Comparison of ENCODE assay signal across 9 mouse cellular contexts in genomic region chr19:42659354-42660243, GRCm38 (mm10). TPM values are rescaled to one million over a fixed set of nuclear protein-coding genes. Genes with fewer than 3 reads are reported as not detected.
DNase-seq lines count a peak whose midpoint lies in the region; ATAC-seq and TF ChIP-seq lines count a peak whose summit lies in the region.
"Had no signal": no experiment of that assay in that cellular context is flagged by ENCODE, and none has a peak within 500 bp of the region (broad histone marks: within the 10 kb centered on the region; RNA-seq: fewer than 3 reads in every experiment).

No protein-coding gene starts in this region.

- TF ChIP-seq POLR2A in lung, adult 2 months (IDR thresholded peaks at IDR 0.05; ENCODE audit: borderline replicate concordance, extremely low read depth, low read depth, low read length): no peak; the same call in 1 of the 2 replicates
- TF ChIP-seq POLR2A in small intestine, adult 2 months (IDR thresholded peaks at IDR 0.05; ENCODE audit: low read depth, low read length): no peak

- ATAC-seq in heart, embryonic 11.5 days (replicated peaks; ENCODE audit: insufficient number of reproducible peaks, low FRiP score, low TSS enrichment): no peak
- peak; percentile 79 for ATAC-seq in hindbrain, postnatal 0 days

- no peaks in the 10 kb centered on the region for H3K36me3 ChIP-seq in heart, embryonic 11.5 days (ENCODE audit: control insufficient read depth, insufficient read depth, low read length)
- no peaks in the 10 kb centered on the region for H3K36me3 ChIP-seq in hindbrain, postnatal 0 days (ENCODE audit: insufficient read depth, low read length)
- no peaks in the 10 kb centered on the region for H3K36me3 ChIP-seq in small intestine, adult 2 months (ENCODE audit: control insufficient read depth, insufficient read depth, low read length)

- WGBS in heart, embryonic 11.5 days (ENCODE audit: insufficient replicate concordance): 65% methylated on average over 21 of the region's 21 CpGs
- WGBS in hindbrain, postnatal 0 days: 21% methylated on average over 21 of the region's 21 CpGs
- 34% methylated on average over 21 of the region's 21 CpGs for WGBS in lung, adult 2 months
- 51% methylated on average over 21 of the region's 21 CpGs for WGBS in small intestine, adult 2 months

- no peak overlapping the region for H3K9ac ChIP-seq in heart, embryonic 11.5 days (ENCODE audit: low read depth, low read length)
- no peak overlapping the region for H3K9ac ChIP-seq in hindbrain, postnatal 0 days (replicated peaks; ENCODE audit: low read length)

- no peak overlapping the region for H3K4me3 ChIP-seq in heart, embryonic 11.5 days (ENCODE audit: low read depth, low read length)
- no peak overlapping the region for H3K4me3 ChIP-seq in hindbrain, postnatal 0 days (ENCODE audit: low read length)
- no peak overlapping the region for H3K4me3 ChIP-seq in lung, adult 2 months (replicated peaks; ENCODE audit: extremely low read depth, low read depth, low read length)
- no peak overlapping the region for H3K4me3 ChIP-seq in small intestine, adult 2 months (ENCODE audit: low read depth, low read length)

- TF ChIP-seq CTCF in hindbrain, postnatal 0 days (IDR thresholded peaks at IDR 0.05; ENCODE audit: low read depth): no peak
- no peak for TF ChIP-seq CTCF in lung, adult 2 months (IDR thresholded peaks at IDR 0.05; ENCODE audit: insufficient read depth, low read length)
- no peak for TF ChIP-seq CTCF in small intestine, adult 2 months (IDR thresholded peaks at IDR 0.05; ENCODE audit: extremely low read depth, insufficient read length, insufficient replicate concordance, low read depth, low read length)

- DNase-seq in heart, adult 18-20 months: peak; percentile 94 to 95
- DNase-seq in cerebellum, adult 18-20 months: peak; percentile 27 to 34
- peak; percentile 36 to 52 for DNase-seq in frontal cortex, postnatal 10 days (ENCODE audit: low spot score in 2 of 2)
- peak; percentile 69 for DNase-seq in hindbrain, postnatal 0 days (ENCODE audit: low spot score)
- DNase-seq in lung, adult 2 months: peak; percentile 50
- no peak for DNase-seq in thymus, postnatal 36 days

- peaks cover 6% of the 10 kb centered on the region; the same call in 1 of the 2 replicates for H3K27me3 ChIP-seq in heart, embryonic 11.5 days (ENCODE audit: control insufficient read depth, insufficient read depth, low read length)
- H3K27me3 ChIP-seq in hindbrain, postnatal 0 days (ENCODE audit: insufficient read depth, low read length): no peaks in the 10 kb centered on the region
- H3K27me3 ChIP-seq in small intestine, adult 2 months (ENCODE audit: control insufficient read depth, insufficient read depth, low read length): no peaks in the 10 kb centered on the region

- H3K4me2 ChIP-seq in heart, embryonic 11.5 days: no peak overlapping the region
- H3K4me2 ChIP-seq in hindbrain, postnatal 0 days (ENCODE audit: low read depth, low read length): no peak overlapping the region

- H3K9me3 ChIP-seq in heart, embryonic 11.5 days (replicated peaks; ENCODE audit: control insufficient read depth, low read length): no peaks in the 10 kb centered on the region
- no peaks in the 10 kb centered on the region for H3K9me3 ChIP-seq in hindbrain, postnatal 0 days (ENCODE audit: low read length)

- no peak overlapping the region for H3K27ac ChIP-seq in heart, embryonic 11.5 days (ENCODE audit: low read depth, low read length)
- no peak overlapping the region for H3K27ac ChIP-seq in hindbrain, postnatal 0 days
- H3K27ac ChIP-seq in small intestine, adult 2 months (ENCODE audit: insufficient read depth, low read depth, low read length): peak overlapping the region; percentile 35; the same call in 1 of the 2 replicates

- peaks cover 16% of the 10 kb centered on the region for H3K4me1 ChIP-seq in heart, embryonic 11.5 days (ENCODE audit: control insufficient read depth, insufficient read depth, low read length)
- H3K4me1 ChIP-seq in hindbrain, postnatal 0 days (ENCODE audit: insufficient read depth, low read length): peaks cover 9% of the 10 kb centered on the region; the same call in 1 of the 2 replicates
- H3K4me1 ChIP-seq in lung, adult 2 months (ENCODE audit: control insufficient read depth, insufficient read depth, low read length): peaks cover 10% of the 10 kb centered on the region; the same call in 1 of the 2 replicates
- H3K4me1 ChIP-seq in small intestine, adult 2 months (ENCODE audit: control insufficient read depth, insufficient read depth, insufficient read length, low read length): no peaks in the 10 kb centered on the region

RNA-seq across cellular contexts. Expression of gene Loxl4, which starts 47.0 kb away (rescaled TPM):
- under 1 TPM; 0.67 to 0.92 TPM for total RNA-seq in heart, adult 18-20 months (2021)
- polyA plus RNA-seq in heart, embryonic 11.5 days (2014; fragmentation: Nextera tagmentation; extraction: Ambion mirVana): 0.14 and 0.24 TPM in 2 replicates
- 0.72 and 0.78 TPM in 2 replicates for total RNA-seq in hindbrain, postnatal 0 days (2014; rRNA removed)
- polyA plus RNA-seq in hindbrain, postnatal 0 days (2015; fragmentation: Nextera tagmentation; extraction: Ambion mirVana): 0.18 TPM in 1 of 2 replicates, not detected in the other
- polyA plus RNA-seq in lung, adult 2 months (2012; rRNA removed): 1.8 and 2.5 TPM in 2 replicates
- polyA plus RNA-seq in small intestine, adult 2 months (2012; rRNA removed): 1.1 and 1.7 TPM in 2 replicates
- total RNA-seq: common myeloid progenitor, adult 5-6 weeks had no signal

Comparison
In these comparisons a context has a peak if more than half of its experiments do, and no peak if none do; other contexts are left out.
1. DNase-seq: peak in heart, adult 18-20 months (2 of 2), cerebellum, adult 18-20 months (2 of 2), frontal cortex, postnatal 10 days (2 of 2), hindbrain, postnatal 0 days (single experiment) and lung, adult 2 months (single experiment); none in thymus, postnatal 36 days (0 of 2).